In genomic region chr3:97201943-97202342, GRCm38 (mm10) we compare ENCODE assay signal across 9 mouse cellular contexts. TPM values are rescaled to one million over a fixed set of nuclear protein-coding genes. Genes with fewer than 3 reads are reported as not detected.
DNase-seq lines count a peak whose midpoint lies in the region; ATAC-seq and TF ChIP-seq lines count a peak whose summit lies in the region.
"Had no signal": no experiment of that assay in that cellular context is flagged by ENCODE, and none has a peak within 500 bp of the region (broad histone marks: within the 10 kb centered on the region; RNA-seq: fewer than 3 reads in every experiment).

No protein-coding gene starts in this region.

- WGBS in kidney, adult 2 months: 57% methylated on average over 5 of the region's 5 CpGs
- 43% methylated on average over 5 of the region's 5 CpGs for WGBS in liver, postnatal 0 days (ENCODE audit: insufficient replicate concordance)
- 45% methylated on average over 5 of the region's 5 CpGs for WGBS in neural tube, embryonic 12.5 days
- 80% methylated on average over 5 of the region's 5 CpGs for WGBS in thymus, adult 2 months

- no peaks in the 10 kb centered on the region for H3K9me3 ChIP-seq in liver, postnatal 0 days (ENCODE audit: low read length)
- H3K9me3 ChIP-seq in neural tube, embryonic 12.5 days: no peaks in the 10 kb centered on the region
- H3K9me3 ChIP-seq: embryonic facial prominence, embryonic 13.5 days had no signal

- no peak overlapping the region for H3K4me2 ChIP-seq in liver, postnatal 0 days (ENCODE audit: low read depth, low read length)
- H3K4me2 ChIP-seq in neural tube, embryonic 12.5 days (replicated peaks): no peak overlapping the region
- H3K4me2 ChIP-seq: embryonic facial prominence, embryonic 13.5 days had no signal

- peak; percentile 75 to 77 for DNase-seq in B cell, adult 2 months
- DNase-seq in T-cell, adult 2 months (ENCODE audit: low spot score): peak; percentile 48
- peak; percentile 68 to 78 for DNase-seq in cerebellum, postnatal 25 days
- DNase-seq in gastrocnemius, postnatal 25 days: peak; percentile 45
- peak; percentile 67 for DNase-seq in kidney, adult 2 months
- peak; percentile 56 for DNase-seq in liver, postnatal 0 days
- peak; percentile 64 for DNase-seq in thymus, adult 2 months

- no peak for TF ChIP-seq EP300 in liver, postnatal 0 days (IDR thresholded peaks at IDR 0.05; ENCODE audit: low read depth)

- peaks cover 2% of the 10 kb centered on the region; the same call in 1 of the 2 replicates for H3K36me3 ChIP-seq in kidney, adult 2 months (ENCODE audit: control insufficient read depth, insufficient read depth, low read length)
- H3K36me3 ChIP-seq in liver, postnatal 0 days (replicated peaks; ENCODE audit: insufficient read depth, low read length): peaks cover 13% of the 10 kb centered on the region
- peaks cover 30% of the 10 kb centered on the region for H3K36me3 ChIP-seq in neural tube, embryonic 12.5 days
- H3K36me3 ChIP-seq in thymus, adult 2 months (ENCODE audit: control insufficient read depth, insufficient read depth, low read length): no peaks in the 10 kb centered on the region

- TF ChIP-seq CTCF in kidney, adult 2 months (conservative IDR thresholded peaks at IDR 0.05; ENCODE audit: insufficient read depth, insufficient read length, low read depth, low read length): peak; percentile 90
- peak; percentile 87 for TF ChIP-seq CTCF in liver, postnatal 0 days (IDR thresholded peaks at IDR 0.05; ENCODE audit: low read depth)
- peak; percentile 87 for TF ChIP-seq CTCF in thymus, adult 2 months (IDR thresholded peaks at IDR 0.05; ENCODE audit: borderline replicate concordance, control insufficient read depth, extremely low read depth, insufficient read depth, low read length, poor library complexity)

- no peak overlapping the region for H3K27ac ChIP-seq in kidney, adult 2 months (ENCODE audit: insufficient read depth, low read depth, low read length)
- no peak overlapping the region for H3K27ac ChIP-seq in liver, postnatal 0 days (ENCODE audit: low read depth)
- H3K27ac ChIP-seq in neural tube, embryonic 12.5 days: no peak overlapping the region
- H3K27ac ChIP-seq in thymus, adult 2 months (ENCODE audit: control insufficient read depth, insufficient read depth, low read length): no peak overlapping the region
- H3K27ac ChIP-seq: embryonic facial prominence, embryonic 13.5 days had no signal

- no peaks in the 10 kb centered on the region for H3K27me3 ChIP-seq in kidney, adult 2 months (replicated peaks; ENCODE audit: control insufficient read depth, insufficient read depth, low read length)
- H3K27me3 ChIP-seq in liver, postnatal 0 days (ENCODE audit: insufficient read depth, low read length): no peaks in the 10 kb centered on the region
- no peaks in the 10 kb centered on the region for H3K27me3 ChIP-seq in neural tube, embryonic 12.5 days (replicated peaks)
- no peaks in the 10 kb centered on the region for H3K27me3 ChIP-seq in thymus, adult 2 months (ENCODE audit: control insufficient read depth, insufficient read depth, low read length)
- H3K27me3 ChIP-seq: embryonic facial prominence, embryonic 13.5 days had no signal

- no peak overlapping the region for H3K9ac ChIP-seq in liver, postnatal 0 days (replicated peaks)
- H3K9ac ChIP-seq in neural tube, embryonic 12.5 days: no peak overlapping the region
- H3K9ac ChIP-seq: embryonic facial prominence, embryonic 13.5 days had no signal

- TF ChIP-seq POLR2A in kidney, adult 2 months (IDR thresholded peaks at IDR 0.05; ENCODE audit: low read depth, low read length): no peak
- no peak for TF ChIP-seq POLR2A in thymus, adult 2 months (IDR thresholded peaks at IDR 0.05; ENCODE audit: control insufficient read depth, extremely low read depth, insufficient read depth, low read length, poor library complexity)

- no peak for ATAC-seq in liver, postnatal 0 days
- peak; percentile 65 for ATAC-seq in neural tube, embryonic 12.5 days (ENCODE audit: low FRiP score, low read depth)

- no peak overlapping the region for H3K4me3 ChIP-seq in kidney, adult 2 months (ENCODE audit: insufficient read depth, low read depth, low read length)
- no peak overlapping the region for H3K4me3 ChIP-seq in liver, postnatal 0 days (ENCODE audit: low read depth, low read length)
- H3K4me3 ChIP-seq in neural tube, embryonic 12.5 days: no peak overlapping the region
- H3K4me3 ChIP-seq in thymus, adult 2 months (ENCODE audit: control insufficient read depth, insufficient read depth, low read length): no peak overlapping the region
- H3K4me3 ChIP-seq: embryonic facial prominence, embryonic 13.5 days had no signal

- H3K4me1 ChIP-seq in kidney, adult 2 months (ENCODE audit: control insufficient read depth, insufficient read depth, low read length): peaks cover 4% of the 10 kb centered on the region; the same call in 1 of the 2 replicates
- no peaks in the 10 kb centered on the region; the same call in 1 of the 2 replicates for H3K4me1 ChIP-seq in liver, postnatal 0 days (ENCODE audit: insufficient read depth)
- H3K4me1 ChIP-seq in neural tube, embryonic 12.5 days: peaks cover 11% of the 10 kb centered on the region
- peaks cover 4% of the 10 kb centered on the region for H3K4me1 ChIP-seq in thymus, adult 2 months (replicated peaks; ENCODE audit: control insufficient read depth, insufficient read depth, low read length)
- H3K4me1 ChIP-seq: embryonic facial prominence, embryonic 13.5 days had no signal

RNA-seq across cellular contexts. Expression of gene Acp6, which starts 43.4 kb away (rescaled TPM):
- total RNA-seq in gastrocnemius, postnatal 25 days (2021): 10 to 100 TPM; 19.4 to 22.0 TPM
- polyA plus RNA-seq in kidney, adult 2 months (2012; rRNA removed): 67.8 and 74.2 TPM in 2 replicates
- polyA plus RNA-seq in liver, postnatal 0 days (2015; fragmentation: Nextera tagmentation; extraction: Ambion mirVana): 23.6 and 24.1 TPM in 2 replicates
- 18.0 and 24.9 TPM in 2 replicates for polyA plus RNA-seq in neural tube, embryonic 12.5 days (2016; fragmentation: Nextera tagmentation; extraction: Ambion mirVana)
- 45.1 and 49.3 TPM in 2 replicates for polyA plus RNA-seq in thymus, adult 2 months (2012; rRNA removed)
